Mouse (Mus musculus) intestine, postnatal 0 days (tissue): ENCODE measurements around the gene Pax6. TPM values are rescaled to one million over a fixed set of nuclear protein-coding genes. Genes with fewer than 3 reads are reported as not detected.

Experiments
- ATAC-seq: fragments of 200-750 bp; cut with Nextera tagmentation; 2 replicates; pipeline ENCODE4 v1.8.0; 2017; ENCODE audit warnings: mild to moderate bottlenecking, moderate TSS enrichment, moderate library complexity
- H3K27ac ChIP-seq: fragments of 300-500 bp; sonication (generic); 2 replicates; pipeline ENCODE4 v1.5.1; 2014; ENCODE audit warnings: mild to moderate bottlenecking, low read depth, low read length, moderate library complexity
- H3K27me3 ChIP-seq: fragments of 300-500 bp; sonication (generic); replicated peaks from 2 replicates; pipeline ENCODE4 v1.6.1; 2014; ENCODE audit warnings: low read length, mixed read lengths; ENCODE audit not compliant: control insufficient read depth, insufficient read depth
- H3K36me3 ChIP-seq: fragments of 300-500 bp; sonication (generic); 2 replicates; pipeline ENCODE4 v1.6.1; 2014; ENCODE audit warnings: mild to moderate bottlenecking, moderate library complexity; ENCODE audit not compliant: control insufficient read depth, insufficient read depth
- H3K4me1 ChIP-seq: fragments of 300-500 bp; sonication (generic); replicated peaks from 2 replicates; pipeline ENCODE4 v1.6.1; 2014; ENCODE audit warnings: antibody characterized with exemption, low read length, mixed read lengths; ENCODE audit not compliant: control insufficient read depth, insufficient read depth
- H3K4me2 ChIP-seq: fragments of 300-500 bp; sonication (generic); replicated peaks from 2 replicates; pipeline ENCODE4 v1.6.1; 2014; ENCODE audit warnings: low read depth, mild to moderate bottlenecking, moderate library complexity
- H3K4me3 ChIP-seq: fragments of 300-500 bp; sonication (generic); 2 replicates; pipeline ENCODE4 v1.5.1; 2014; ENCODE audit warnings: low read depth, low read length
- H3K9ac ChIP-seq: fragments of 300-500 bp; sonication (generic); 2 replicates; pipeline ENCODE4 v1.6.1; 2014; ENCODE audit warnings: mild to moderate bottlenecking, low read depth, low read length
- H3K9me3 ChIP-seq: fragments of 300-500 bp; sonication (generic); 2 replicates; pipeline ENCODE4 v1.6.1; 2016; ENCODE audit warnings: mixed run types; ENCODE audit not compliant: control insufficient read depth
- CTCF ChIP-seq: sonication (generic); IDR thresholded peaks from 2 replicates; pipeline ENCODE4 v1.5.1; 2016; ENCODE audit warnings: low read depth, mild to moderate bottlenecking, control low read depth, antibody characterized with exemption, moderate library complexity
- WGBS: fragments of 180-500 bp; shearing (Covaris S2); extraction: QIAGEN DNeasy Blood & Tissue Kit; methylation state at CpG from one replicate; pipeline ENCODE4 v1.1.7; 2014; 5-methylcytosine and 5-hydroxymethylcytosine counted together
- polyA plus RNA-seq: library from polyadenylated mRNA; unstranded; fragments of >200 nt; fragmentation: Nextera tagmentation; extraction: Ambion mirVana; gene quantifications from 2 replicates; pipeline ENCODE4 v1.2.1, GENCODE M21; 2015

The Pax6 gene
- polyA plus RNA-seq, 1 experiment from 2014 or later = 0.43 TPM

DNA sequence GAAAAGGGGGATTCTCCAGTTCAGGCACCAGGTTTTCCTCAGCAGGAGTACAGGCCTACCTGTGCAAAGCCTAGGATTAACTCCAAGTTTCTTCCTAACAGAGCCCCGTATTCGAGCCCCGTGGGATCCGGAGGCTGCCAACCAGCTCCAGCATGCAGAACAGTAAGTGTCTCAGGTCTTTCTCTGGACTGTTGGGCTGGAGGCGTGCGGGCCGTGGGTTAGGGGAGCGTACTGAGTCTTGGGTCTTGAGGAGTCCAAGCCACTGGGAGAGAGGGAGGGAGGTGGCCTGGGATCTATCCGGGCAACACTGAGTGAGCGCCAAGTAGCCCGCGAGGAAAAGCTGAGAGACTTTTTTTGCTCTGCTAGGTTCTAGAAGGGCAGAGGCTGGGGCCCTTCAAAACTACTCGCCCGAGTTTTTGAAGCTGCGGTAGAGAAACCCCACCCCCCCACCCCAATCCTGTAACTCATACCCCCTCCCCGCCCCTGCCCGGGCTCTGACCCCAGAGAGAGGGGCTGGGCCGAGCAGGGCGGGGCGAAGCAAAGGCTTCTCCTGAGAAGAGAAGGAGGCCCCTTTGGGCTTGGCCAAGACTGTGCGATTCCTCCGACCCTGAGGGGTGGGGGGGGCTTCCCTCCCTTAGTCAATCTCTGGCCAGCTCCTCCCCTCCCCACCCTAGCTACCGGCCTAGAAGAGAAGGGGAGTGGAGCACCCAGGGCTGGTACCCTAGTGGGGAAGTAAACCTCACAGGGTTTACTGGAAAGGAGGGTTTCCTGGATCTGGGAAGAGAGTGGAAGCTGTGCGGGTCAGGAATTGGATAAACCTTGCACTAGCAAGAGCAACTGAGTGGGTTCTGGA lies 11.7 kb downstream of the Pax6 start:
- H3K27me3 ChIP-seq = peaks cover 96% of the 10 kb centered on the region
- WGBS = 1% methylated on average over 22 of the region's 24 CpGs

DNA sequence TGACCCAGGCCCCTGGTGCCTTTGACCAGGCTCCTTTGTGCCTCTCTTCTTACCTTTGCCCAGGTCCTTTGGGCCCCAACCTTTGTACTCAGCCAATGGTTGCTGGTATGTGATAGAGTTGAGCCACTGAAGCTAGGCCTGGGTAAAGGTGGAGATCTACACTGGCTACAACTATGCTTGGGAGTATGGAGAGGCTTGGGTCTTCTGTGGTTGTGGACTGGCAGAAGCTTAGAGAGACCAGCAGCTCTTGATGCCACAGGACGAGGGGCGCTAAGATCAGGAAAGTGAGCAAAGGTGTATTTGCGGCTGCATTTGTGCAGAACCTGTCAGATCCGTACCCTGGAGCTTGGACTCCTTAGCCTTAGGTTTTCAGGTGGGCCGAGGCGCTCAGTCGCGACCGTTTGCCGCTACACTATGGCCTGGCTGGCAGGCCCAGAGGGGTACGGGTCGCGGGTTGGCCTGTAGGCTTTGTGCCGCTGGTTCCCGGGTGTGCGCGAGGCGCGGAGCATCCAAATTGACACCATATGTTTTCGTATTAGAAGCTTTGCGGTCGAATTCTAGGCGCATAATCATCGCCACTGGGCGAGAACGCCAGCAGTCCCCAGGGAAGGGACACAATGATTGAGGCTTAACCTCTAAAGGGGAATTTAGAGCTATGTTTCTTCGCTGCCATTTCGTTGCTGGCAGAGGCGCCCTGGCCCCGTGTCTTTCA lies 12.5 kb downstream of the Pax6 start:
- TF ChIP-seq CTCF = no peak
- H3K36me3 ChIP-seq = no peaks in the 10 kb centered on the region
- peaks cover 96% of the 10 kb centered on the region for H3K27me3 ChIP-seq
- no peak overlapping the region for H3K27ac ChIP-seq
- H3K4me3 ChIP-seq = peak overlapping the region; percentile 7; the same call in 1 of the 2 replicates
- H3K9ac ChIP-seq = no peak overlapping the region
- H3K4me2 ChIP-seq = no peak overlapping the region
- H3K9me3 ChIP-seq = no peaks in the 10 kb centered on the region
- ATAC-seq = no peak
- no peaks in the 10 kb centered on the region for H3K4me1 ChIP-seq
- 3% methylated on average over 30 of the region's 30 CpGs for WGBS

More for the DNA sequence above, 11.7 kb downstream of the Pax6 start:
- no peak for TF ChIP-seq CTCF
- Histone ChIP-seq H3K9ac (no peak overlapping the region), H3K36me3 (no peaks in the 10 kb centered on the region), H3K4me2 (no peak overlapping the region), H3K27ac (no peak overlapping the region), H3K9me3 (no peaks in the 10 kb centered on the region), H3K4me3 (peak overlapping the region; percentile 7; the same call in 1 of the 2 replicates), H3K4me1 (no peaks in the 10 kb centered on the region)
- ATAC-seq = no peak

DNA sequence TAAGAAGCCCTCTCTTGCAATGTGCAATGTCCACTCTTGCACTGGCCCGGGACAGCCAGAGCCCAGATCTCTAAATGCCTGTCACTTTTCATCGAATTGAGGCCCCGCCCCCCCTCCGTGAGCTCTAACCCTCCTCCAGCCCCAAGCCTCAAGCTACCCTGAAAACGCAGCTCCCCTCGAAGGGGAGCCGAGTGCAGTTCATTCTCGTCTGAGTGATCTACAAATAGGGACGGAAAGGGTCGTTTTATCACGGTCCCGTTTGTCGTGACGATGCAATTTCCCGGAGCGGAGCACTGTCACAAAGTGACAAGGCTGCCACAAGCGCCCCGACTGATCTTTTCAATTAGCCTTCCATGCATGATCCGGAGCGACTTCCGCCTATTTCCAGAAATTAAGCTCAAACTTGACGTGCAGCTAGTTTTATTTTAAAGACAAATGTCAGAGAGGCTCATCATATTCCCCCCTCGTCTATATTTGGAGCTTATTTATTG lies 13.4 kb downstream of the Pax6 start:
- Histone ChIP-seq H3K27me3 (peaks cover 96% of the 10 kb centered on the region), H3K4me1 (no peaks in the 10 kb centered on the region), H3K9me3 (no peaks in the 10 kb centered on the region), H3K4me3 (0 out of 2 replicates have a peak overlapping the region, but pooled peaks have one; percentile 2), H3K36me3 (no peaks in the 10 kb centered on the region), H3K27ac (no peak overlapping the region), H3K4me2 (no peak overlapping the region), H3K9ac (no peak overlapping the region)
- no peak for TF ChIP-seq CTCF
- ATAC-seq = no peak
- 2% methylated on average over 23 of the region's 23 CpGs for WGBS

- Histone ChIP-seq H3K27me3 (peaks cover 96% of the 10 kb centered on the region), H3K36me3 (no peaks in the 10 kb centered on the region), H3K9ac (no peak overlapping the region), H3K4me1 (no peaks in the 10 kb centered on the region), H3K4me3 (peak overlapping the region; percentile 1; the same call in 1 of the 2 replicates), H3K27ac (no peak overlapping the region), H3K4me2 (no peak overlapping the region), H3K9me3 (no peaks in the 10 kb centered on the region)
- 2% methylated on average over 21 of the region's 21 CpGs for WGBS
- TF ChIP-seq CTCF = no peak
- ATAC-seq = no peak
These were observed 14.1 kb downstream of the Pax6 start for GRCm38 (mm10) chr2:105682634-105683351.

DNA sequence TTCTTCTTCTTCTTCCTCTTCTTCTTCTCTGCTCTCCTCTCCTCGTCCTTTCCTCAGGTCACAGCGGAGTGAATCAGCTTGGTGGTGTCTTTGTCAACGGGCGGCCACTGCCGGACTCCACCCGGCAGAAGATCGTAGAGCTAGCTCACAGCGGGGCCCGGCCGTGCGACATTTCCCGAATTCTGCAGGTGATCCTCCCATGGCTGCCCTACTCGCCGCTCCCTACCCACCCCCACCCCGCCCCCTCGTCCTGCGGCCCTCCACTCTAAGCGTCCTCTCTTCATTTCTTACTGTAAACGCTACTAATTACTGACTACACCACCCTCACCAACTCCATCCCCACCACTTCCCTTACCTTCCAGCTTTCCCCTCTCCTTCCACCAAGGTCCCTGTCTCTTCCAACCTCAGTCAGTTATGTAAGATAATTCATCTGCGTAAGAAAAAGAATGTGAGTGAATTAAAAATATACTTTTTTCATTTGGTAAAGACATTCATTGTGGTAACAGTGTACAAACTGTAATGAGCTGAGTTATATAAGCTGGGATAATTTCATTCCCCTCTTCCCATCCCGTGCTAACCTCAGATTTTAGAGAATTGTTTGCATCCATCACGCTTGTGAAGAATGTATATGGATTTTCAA lies 15.2 kb downstream of the Pax6 start:
- Histone ChIP-seq H3K4me2 (no peak overlapping the region), H3K9me3 (no peaks in the 10 kb centered on the region), H3K27ac (no peak overlapping the region), H3K4me1 (no peaks in the 10 kb centered on the region), H3K9ac (no peak overlapping the region), H3K36me3 (no peaks in the 10 kb centered on the region), H3K4me3 (no peak overlapping the region), H3K27me3 (peaks cover 97% of the 10 kb centered on the region)
- no peak for TF ChIP-seq CTCF
- WGBS = 2% methylated on average over 22 of the region's 22 CpGs
- ATAC-seq = no peak
